Mouse (Mus musculus) thymus, postnatal 25 days (tissue): Measurements from ENCODE around the gene Uckl1.

Source experiments
- DNase-seq: peaks from one replicate; pipeline ENCODE4 v3.0.0; 2022

The Uckl1 gene

DNA sequence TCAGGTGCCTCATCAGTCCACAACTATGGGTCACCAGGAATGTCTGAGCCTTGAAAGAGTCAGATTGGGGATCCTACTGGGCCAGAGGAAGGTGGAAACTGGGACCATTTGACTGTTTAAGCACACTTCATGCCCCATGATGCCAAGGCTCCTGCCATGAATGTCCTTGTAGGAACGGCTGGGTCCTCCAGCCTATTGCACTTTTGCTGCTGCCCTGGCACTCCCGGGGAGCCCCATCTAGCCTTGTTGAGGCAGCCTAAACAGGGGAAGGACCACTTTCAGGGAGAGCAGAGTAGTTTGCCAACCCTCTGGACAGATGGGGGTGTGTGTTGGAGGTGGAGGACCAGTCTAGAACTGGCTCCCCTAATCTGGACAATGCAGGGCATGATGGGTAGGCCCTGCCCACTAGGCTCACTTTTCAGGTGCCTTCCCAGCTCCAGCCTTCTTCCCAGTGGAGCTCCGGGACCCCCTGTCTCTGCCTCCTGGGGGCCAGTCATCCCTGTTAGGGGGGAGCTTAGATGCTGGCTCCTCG, at the start of gene Uckl1:
Gene Uckl1, minus strand, starts transcription at position 482 of the 532 bp plus-strand sequence.
- DNase-seq = no peak

DNA sequence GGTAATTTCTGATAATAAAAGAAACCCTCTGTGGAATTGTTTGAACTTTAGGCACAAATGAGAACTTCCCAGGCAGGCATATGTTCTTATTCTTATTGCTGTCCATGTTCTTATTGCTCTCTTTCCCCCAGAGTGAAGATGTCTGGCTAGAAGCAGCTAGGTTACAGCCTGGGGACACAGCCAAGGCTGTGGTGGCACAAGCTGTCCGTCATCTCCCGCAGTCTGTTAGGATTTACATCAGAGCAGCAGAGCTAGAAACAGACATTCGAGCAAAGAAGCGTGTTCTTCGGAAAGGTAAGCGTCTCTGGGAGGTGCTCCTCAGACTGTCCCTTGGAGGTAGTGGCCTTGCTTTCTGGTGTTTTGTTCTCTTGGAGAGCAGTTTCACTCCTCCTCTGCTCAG, 47.9 kb upstream of the Uckl1 start:
- no peak for DNase-seq

DNA sequence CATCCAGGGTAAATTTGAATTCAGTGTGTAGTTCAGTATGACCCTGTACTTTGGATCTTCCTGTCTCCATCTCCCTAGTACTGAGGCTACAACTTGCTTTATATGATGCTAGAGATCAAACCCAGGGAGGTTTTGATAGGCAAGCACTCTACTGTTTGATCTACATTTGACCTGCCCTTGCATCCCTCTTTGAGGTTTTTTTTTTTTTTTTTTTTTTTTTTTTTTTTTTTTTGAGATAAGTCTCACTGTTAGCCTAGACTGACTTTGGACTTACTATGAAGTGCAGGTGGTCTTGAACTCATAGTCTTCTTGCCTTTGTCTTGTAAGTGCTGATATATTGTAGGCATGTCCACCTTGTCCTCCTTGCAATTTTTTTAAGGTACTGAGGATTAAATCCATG, 43.8 kb upstream of the Uckl1 start:
- no peak for DNase-seq

DNA sequence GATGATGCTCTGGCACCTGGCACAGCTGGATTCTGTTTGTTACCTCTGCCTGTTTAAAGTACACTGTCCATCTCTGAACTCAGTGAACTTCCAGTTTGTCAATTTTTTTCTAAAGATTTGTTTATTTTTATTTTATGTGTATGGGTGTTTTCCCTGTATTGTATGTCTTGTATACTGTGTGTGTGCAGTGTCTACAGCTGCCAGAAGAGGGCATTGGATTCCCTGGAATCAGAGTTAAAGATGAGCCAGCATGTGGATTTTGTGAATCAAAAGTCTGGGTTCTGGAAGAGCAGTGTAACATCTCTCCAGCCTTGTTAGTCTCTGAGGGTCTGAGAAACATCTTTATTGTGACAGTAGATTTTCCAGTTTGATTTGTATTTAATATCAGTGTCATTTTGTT, 38.7 kb upstream of the Uckl1 start:
- peak; percentile 14 for DNase-seq

DNA sequence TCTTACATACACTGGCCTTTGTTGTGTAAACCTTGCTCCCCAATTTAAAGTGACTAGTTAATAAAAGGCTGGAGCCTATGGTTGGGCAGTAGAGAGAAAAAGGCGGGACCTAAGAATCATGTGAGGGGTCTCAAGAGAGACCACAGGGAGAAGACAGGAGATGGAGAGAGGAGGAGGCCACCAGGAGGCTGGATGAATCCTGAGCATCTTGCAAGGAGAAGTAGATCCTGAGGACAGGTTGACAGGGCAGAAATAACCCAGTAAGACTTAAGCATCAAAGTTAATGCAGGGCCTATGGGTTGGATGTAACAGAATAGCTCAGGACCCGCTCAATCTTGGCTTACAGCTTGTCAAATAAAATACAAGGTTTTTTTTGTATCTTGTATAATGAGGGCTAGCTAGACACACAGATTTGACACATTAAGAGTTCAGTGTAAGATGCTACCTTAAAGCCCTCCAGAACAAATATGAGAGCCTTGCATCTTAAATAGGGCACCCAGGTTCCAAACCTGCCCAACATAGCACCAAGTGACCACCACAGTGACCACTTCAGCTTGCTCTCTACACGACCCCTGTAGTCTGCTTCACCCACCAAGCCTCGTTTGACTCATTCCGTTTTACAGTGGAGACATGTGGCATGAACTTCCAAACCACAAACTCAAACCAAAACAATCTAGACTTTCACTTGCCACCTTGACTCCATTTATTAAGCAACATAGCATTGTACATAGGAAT, 34.2 kb upstream of the Uckl1 start:
- DNase-seq = no peak

DNA sequence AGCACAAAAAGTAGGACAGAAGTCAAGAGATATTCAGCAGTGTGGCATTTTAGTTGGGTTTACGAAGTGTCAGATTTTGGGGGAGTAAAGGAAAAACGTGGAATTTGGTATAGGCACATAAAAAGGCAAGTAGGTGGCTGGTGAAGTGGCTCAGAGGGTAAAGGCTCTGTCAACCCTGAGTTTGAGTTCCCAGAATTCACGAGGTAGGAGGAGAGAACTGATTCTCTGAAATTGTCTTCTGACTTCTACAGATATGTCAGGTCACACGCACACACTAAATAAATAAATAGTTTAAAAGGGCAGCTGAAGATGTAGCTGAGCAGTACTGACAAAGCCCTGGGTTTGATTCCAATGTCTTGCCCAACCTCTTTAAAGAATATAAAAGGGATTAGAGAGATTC, 17.7 kb upstream of the Uckl1 start:
- no peak for DNase-seq

DNA sequence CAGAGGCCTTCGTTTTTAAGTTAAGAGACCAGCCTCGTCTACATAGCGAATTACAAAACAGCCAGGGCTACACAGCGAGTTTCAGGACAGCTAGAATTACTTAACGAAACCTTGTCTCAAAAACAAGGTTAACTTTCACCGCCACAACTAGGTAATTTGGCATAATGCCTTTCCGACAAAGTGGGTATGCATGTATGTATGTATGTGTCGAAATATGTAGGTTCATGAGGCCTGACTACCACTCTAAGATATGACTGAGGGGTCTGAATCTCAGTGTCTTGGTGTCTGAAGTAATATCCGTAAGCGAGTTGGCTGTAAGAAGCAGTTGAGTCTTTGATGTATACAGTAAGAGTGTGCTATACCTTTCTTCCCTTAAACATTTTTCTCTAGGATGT, 17.1 kb upstream of the Uckl1 start:
- no peak for DNase-seq

DNA sequence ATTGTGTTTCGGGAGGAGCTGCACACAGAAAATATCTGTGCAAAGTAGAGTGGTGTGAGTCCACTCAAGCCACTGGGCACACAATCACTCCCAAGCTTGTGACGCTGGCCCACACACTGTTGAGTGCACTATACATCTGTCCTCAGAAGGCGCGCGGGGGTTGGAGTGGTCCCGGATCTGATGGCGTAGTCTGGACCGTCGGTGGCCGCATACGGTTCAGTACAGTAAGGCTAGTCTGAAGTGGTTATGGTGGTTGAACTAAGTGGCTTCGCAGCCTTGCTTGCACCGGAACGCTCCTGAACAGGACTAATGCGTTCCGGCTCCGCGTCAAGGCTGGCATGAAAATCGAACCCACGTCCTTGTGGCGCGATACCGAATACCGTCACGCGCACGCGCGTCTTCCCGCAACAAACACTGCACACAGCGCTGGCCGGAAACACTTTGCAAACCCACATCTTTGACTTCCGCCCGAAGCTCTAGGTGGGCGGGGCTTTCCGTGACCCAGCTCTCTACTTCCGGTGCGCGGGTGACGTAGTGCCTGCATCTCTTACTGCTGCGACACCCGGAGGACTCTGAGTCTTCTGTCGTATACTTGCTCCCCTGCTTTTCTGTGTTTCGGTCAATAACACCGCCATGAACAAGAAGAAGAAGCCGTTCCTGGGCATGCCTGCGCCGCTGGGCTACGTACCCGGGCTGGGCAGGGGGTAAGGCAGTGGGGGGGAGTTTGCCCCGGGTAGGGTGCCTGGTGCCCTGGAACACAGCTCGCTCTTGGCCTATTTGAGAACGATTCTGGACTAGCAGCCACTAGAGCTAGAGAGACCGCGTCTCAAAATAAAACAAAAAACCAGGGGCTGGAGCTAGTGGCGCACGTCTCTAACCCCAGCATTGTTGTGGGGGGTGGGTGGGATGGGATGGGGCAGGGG, 16.4 kb upstream of the Uckl1 start:
- peak; percentile 97 for DNase-seq

DNA sequence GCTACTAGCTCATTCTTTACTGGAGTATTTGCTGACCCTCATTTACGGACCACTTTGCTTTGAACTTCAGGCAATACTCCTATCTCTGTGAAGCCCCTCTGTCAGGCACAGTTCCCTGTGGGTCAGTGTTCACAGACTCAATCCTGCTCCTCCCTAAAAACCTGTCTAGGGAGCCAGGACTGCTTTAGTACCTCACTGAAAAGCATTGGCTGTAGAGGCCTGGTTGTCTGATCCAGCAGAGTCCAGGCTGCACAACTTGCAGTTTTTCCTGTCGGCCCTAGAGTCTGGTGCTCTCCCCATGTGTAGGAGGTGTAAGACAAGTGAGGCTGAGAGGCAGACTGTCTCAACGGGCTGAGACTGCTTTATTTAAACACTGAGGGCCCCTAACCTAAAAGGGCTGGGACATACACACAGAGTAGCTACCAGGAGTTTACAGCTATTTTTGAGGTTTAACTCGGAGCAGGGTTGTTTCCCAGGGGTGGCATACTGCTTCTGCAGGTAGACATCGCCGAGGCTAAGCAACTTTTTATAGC, 15.6 kb upstream of the Uckl1 start:
- DNase-seq = no peak

DNA sequence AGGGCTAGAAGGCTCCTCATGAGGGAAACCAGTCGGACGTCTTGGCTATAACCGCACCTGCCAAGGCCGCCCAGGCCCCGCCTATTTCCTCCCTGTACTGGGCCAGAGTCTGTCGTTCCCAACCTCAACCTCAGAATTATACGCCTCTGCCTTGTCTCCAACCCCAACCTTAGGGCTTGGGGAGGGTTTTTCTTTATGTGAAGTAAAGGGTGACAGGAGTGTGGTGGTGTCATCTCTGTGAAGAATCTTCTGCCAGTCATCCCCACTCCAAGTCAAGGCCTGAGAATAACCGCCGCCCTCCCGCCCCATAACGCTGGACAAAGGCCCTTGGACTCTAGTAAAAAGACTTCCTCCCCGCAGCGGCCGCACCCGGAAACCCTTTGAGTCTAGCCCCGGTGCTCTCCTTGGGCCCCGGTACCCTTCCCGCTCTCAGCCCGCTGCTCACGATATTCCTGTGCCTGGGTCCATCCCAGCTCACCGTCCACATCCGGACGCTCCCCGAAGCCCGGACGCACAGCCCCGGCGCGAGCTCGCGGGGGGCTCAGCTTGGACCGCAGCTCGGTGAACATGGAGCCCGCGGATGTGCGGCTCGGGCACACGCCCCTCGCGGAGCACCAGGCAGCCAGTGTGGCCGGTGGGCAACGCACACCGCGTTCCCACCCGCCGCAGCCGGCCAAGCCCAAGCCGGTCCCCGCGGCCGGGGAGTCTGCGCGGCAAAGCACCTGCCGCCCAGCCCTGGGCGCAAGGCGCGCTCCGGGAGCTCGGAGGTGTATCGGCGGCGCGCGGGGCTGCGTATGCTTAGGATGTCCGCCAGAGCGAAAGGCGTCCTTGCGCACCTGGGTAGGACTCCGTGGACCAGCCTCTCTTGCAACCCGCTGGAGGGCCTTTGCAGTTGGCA, 14.0 kb upstream of the Uckl1 start, which contains the start of gene Samd10:
Gene Samd10, minus strand, starts transcription at position 759 of the 898 bp plus-strand sequence.
- peak; percentile 71 for DNase-seq

DNA sequence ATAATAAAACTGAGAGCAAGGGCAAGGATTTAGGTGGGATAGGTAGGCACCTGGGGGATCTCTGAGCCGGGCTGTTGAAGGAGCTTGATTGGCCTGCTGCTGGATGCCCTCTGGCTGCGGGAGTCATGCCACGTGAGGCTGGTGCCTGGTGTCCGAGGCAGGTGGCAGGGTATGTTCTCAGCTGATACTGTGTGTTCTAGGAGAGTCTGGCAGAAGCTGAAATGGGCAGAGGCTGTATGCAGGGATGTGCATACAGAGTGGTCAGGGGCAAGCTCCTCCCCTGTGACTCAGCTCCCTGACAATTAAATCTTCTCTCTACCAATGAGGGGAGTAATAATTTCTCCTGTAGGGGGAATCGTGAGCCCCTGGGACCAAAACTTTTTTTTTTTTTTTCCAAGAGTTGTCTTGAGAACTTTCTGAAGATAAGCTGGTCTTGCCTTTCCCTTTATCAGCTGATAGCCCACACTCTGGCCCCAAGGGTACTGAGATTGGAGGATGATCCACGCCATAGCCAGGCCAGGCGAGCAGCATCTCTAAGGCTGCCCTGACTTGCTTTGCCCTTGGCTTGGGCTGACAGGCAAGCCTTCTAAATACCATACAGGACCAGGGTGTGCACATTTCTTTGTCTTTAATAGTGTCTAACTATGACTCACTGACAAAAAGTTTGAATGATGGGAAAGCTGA, 12.8 kb upstream of the Uckl1 start:
- no peak for DNase-seq

DNA sequence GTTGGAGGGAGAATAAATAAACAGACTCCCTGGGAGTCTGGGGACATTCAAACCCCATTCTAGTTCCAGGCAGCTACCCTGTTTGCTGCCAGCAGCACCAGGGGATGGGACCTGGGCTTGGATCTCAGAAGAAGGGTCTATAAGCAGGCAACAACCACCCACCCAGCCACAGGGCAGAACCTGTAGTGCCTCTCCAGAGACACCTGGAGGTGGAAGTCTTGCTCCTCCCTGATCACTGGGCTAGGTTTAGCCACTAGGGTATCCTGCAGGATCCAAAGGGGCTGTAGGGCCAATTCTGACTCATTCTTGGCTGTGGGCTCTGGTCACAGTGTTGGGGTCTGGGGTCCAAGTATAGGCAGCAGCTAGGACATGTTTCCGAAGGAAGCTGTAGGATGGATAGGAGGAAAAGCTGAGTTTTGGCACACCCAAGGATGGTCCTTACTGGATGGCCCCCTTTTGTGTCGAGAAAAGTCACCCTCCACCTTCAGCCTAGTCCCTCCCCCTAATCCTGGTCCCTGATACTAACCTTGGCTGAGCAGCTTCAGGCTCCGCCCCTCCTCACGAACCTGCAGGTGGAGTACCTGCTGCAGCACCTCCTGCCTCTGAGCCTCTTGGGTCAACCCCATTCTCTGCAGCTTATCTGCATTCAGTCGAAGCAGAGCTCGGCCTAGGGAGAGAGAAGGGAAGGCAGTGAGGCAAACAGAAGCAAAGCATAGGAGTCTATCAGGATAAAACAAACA, 11.7 kb upstream of the Uckl1 start:
- no peak for DNase-seq

DNA sequence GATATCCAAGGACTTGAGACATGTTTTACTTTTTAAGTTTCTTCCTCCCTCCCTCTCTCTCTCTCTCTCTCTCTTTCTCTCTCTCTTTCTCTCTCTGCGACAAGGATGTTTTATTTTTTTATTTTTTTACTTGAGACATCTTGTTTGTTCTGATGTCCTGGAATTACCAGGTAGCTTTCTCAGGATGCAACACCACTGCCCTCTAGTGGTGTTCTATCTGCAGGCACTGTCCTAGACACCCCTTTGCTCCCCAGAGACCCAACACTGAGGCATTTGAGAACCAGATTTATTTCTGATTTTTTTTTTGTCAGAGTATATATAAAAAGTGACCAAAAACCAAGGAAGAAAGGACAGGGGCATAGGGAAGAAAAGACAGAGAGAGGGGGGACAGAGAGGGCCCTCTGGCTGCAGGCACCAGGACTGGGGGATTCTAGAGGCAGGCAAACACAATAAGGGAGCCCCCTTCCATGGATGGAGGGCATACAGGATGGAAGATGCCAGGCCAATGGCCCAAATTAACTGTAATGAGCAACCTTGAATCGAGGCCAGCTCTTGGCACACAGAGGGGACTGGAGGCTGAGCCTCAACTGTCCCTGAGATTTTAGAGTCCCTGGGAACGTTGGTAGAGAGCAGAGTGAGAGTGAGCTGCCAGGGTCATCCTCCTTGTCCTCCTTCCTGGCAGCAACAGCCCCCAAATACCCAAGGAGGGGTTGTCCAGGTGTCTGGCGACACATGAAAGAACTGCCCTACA, 10.4 kb upstream of the Uckl1 start:
- DNase-seq = peak; percentile 51

DNA sequence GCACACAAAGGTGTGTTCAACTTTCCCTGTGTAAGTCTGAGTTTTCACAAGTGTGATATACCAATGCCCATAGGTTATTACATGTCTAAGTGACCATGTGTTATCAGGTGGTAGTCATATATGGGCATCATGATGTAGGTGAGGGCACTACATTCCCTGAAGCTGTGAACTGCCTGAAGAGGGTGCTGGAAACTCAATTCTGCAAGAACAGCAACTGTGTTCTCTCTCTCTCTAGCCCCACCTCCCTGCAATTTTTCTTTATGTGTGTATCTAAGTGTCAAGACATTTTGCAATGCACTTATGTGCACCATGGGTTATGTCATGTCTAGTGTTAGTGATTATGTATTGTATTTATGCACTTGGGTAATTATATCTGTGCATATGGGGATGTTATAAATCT, 9.2 kb upstream of the Uckl1 start:
- DNase-seq = no peak

DNA sequence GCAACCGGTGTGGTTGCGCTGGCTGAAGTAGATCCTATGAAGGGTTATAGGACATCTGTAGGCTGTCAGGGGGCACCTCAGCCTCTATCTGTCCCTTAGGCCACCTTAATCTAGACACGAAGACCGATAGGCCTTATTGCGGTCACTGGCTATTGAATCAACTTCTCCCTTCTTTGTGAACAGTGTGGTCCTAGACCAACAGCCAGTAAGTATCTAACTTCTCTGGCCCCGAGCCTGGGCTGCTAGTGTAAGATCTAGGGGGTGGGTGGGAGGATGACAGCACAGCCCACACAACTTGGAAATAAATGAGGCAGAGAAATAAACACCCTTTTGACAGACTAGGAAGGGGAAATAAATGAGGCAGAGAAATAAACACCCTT, 8.3 kb upstream of the Uckl1 start:
- no peak for DNase-seq

DNA sequence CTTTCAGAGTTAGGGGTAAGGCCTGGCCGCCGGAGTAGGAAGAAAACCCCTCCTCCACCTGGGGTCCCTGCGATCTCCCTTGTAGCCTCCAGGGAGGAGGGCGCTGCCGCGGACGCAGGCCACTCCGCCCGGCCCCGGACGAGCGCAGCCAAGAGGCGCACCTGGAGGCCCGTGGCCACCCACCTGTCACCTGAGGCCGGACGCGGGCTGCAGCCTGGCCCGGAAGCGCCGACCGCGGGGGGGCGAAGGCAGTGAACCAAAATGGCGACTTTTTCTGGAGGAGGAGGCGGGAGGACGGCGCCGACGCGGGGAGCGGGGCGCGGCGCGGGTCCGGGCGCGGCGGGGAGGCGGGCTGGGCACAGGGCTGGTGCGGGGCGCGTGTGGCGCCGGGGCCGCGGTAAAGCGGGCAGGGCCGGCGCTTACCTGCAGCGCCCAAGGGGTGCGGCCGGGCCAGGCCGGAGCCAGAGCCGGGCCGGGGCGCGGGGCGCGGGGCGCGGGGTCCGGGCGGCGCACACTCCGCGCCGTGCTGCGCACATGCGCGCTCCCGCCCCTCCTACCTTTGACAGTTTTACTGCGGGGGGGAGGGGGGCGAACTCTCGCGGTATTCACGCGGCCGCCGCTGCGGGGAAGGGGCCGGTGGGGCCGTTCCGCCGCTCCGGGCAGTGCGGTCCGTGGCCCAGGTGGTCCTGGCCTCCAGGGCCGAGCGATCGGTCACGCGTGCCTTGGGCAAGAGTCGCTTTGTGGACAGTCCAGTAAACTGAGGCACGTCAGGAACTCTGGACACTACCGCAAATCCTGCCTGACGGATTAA, 7.7 kb upstream of the Uckl1 start, which contains the start of gene Zfp512b:
Gene Zfp512b, minus strand, starts transcription at position 573 of the 811 bp plus-strand sequence.
- DNase-seq = peak; percentile 77

DNA sequence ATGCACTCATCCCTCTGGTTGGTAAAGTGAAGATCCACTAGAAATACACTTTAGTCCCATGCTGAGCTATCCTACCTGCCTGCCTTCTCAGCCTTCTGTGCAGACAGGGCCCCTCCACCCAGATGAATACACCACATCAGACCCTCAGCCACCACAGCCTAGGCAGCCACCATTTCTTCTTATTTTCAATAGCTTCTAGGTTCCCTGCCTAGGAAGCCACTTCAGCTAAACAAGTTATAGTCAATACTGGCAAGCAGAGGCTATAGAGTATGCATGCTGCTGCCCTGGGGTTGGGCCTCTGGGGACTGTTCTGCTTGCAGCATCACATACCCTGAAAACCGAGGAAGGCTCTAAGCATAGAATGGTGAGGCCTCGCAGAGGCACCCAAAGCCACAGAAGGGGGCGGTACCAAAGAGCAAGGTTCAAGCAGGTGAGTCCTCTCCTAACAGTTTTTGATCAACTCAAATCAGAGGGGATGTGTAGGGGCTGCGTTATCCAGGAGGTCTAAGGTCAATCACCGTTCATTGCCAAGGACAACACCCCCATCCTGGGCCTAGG, 6.9 kb upstream of the Uckl1 start, which contains the start of gene Prpf6:
Gene Prpf6, plus strand, starts transcription at position 341 of the 558 bp plus-strand sequence.
- DNase-seq = peak; percentile 54

DNA sequence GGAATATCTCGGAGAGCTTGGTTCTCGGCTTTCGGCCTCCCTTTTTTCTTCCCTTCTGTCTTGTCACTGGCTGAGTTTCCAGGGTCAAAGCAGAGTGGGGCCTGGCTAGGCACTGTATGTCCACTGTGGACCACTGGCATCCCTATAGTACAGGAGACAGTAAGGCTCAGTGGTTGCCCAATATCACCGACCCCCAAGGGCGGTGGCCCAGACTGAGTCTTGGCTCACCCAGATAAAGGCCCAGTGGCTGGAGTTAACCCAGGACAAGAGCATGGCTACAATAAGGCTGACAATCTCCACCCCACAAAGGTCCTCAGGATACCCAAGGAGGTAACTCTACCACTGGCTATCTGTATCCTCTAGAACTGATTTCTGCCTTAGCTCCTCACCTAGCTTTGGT, 5.8 kb upstream of the Uckl1 start:
- DNase-seq = no peak

DNA sequence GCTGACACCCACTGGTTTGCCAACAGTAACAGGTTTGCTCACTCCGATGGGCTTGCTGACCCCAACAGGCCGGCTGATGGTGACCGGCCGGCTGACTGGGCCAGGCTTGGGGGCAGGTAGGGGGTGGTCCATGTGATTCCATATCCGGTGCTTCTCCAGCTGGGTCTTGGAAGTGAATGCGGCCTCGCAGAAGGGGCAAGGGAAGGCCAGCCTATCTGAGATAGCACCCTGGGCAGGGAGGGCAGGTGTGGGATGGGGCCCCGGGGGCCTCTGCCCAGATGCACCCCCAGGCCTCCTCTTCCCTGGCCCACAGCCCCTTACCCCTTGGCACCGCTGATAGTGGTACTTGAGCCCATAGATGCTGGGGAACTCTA, 5.0 kb upstream of the Uckl1 start:
- DNase-seq = no peak
